Mouse (Mus musculus) liver, postnatal 0 days (tissue): ENCODE measurements around the gene Prex1.

Experiments used
- CTCF ChIP-seq: sonication (generic); IDR thresholded peaks from 2 replicates; pipeline ENCODE4 v1.5.1; 2016; ENCODE audit warnings: antibody characterized with exemption, low read depth
- EP300 ChIP-seq: IDR thresholded peaks from 2 replicates; pipeline ENCODE4 v1.6.1; 2016; ENCODE audit warnings: antibody characterized with exemption, low read depth, mild to moderate bottlenecking

- TF ChIP-seq CTCF = no peak
- TF ChIP-seq EP300 = no peak
Observed at GRCm38 (mm10) chr2:166551831-166552498, 161.7 kb downstream of the Prex1 start.
